Mouse (Mus musculus) lung, postnatal 36 days (tissue): ENCODE measurements around the gene Dcp1b.
A peak's percentile ranks its signal among the peaks of the same experiment; 100 is the strongest.
"Not testable (repeated sequence)": the region's sequence is repeated elsewhere in the genome, so short reads cannot be mapped to it uniquely, and the experiment has no call there.

Source experiments
- DNase-seq: peaks from one replicate; pipeline ENCODE4 v3.0.0; 2022; ENCODE audit warnings: mixed read lengths

Gene Dcp1b

DNA sequence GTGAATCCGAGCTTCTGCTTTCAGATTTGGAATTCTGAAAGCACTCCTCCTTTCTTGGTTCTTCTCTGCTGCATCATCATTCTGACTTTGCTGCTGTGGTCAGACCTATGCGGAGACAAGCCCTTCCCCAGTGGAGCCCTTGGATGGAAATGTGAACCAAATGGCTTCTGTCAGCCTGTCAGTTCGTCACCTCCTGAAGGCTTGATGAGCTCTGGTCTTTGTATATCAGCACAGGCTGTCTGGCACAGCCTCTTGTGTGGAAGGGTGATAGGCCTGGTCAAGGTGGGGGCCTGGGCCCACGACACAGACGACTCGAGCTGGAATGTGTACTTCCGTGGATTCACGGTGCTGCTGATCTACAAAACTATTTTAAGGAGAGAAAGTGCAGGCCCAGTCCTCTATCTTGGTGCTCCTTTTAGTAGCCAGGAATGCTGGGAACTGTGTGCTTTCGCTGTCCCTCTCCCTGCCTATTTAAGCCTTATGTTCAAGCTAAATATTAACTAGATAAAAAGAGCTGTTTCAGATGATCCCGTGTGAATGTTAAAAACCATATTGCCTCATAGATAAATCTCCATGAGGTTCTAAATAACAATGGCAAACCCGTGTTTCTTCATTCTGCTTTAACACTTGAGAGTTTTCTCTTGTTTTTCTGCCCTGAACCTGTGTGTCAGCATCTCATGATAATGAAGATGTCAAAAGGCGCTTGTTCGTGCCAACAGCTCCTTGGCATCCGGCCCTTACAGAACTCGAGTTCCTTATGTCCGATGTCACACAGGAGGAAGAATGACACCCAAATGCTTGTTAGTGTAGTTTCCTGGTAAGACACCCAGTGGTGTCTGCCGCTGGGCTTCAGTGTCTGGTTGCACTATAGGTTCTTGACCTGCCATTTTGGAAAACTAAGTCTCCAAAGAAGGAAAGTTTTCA, 21.6 kb downstream of the Dcp1b start, which contains the start of gene Cacna1c:
TSS of gene Cacna1c (minus strand) at position 37 of the 924 bp plus-strand sequence.
- DNase-seq: peak; percentile 35

DNA sequence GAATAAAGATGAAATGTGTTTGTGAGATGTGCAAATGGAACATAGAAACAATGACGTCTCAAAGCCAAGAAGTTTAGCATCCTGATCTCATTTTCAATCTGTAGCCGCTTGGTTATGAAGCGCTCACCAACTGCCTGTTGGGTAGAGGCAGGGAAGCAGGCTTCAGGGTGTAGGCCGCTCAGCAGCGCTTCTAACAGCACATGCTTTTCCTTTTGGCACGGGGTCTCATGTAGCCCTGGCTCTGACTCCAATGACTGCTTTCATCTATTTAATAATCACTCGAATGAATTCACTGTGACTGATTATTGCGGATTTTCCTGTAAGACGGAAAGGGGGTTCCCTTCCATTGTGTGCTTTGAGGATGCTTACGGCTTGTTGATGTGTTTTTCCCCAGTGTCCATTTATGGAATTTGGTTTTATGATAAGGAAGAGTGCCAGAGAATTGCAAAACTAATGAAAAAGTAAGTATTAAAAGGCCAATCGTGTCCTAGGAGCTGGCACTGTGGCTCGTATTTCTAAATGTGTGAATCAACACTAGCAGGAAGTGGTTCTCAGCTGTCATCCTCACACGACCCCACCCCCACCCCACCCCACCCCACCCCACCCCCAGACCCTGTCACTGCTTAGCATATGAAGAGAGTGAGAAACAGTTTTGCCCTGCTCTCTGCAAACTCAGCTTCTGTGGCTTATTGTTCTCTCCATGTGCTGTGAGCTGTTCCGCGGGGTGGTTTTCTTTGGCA, 23.7 kb downstream of the Dcp1b start:
- peak; percentile 16 for DNase-seq

DNA sequence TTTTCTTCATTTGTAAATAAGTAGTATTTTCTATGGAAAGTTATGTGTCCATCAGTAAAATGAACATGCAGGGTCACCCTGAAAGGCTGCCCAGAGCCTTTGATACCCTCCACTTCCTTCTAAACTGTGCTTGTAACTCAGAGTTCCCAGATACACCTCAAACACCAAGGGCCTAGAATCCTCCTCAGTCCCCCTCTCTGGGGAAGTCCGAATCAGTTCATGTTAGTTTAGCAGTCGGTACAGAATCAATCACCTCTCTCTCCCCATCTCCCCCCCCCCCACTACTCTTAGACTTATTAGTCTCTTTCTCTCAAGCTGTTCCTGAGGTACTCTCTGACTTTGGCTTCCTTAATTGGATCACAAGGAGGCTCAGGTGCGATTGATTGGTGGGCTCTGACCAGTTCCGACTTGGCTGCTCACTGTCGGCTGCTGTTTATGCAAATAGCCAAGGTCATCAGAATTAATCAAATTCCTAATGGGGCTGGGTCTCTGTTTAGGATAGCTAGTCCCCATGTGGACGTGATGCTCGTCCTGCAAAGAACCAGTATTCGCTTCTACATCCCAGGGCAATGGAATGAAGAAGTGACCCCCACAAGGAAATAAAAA, 24.3 kb downstream of the Dcp1b start:
- DNase-seq: no peak

DNA sequence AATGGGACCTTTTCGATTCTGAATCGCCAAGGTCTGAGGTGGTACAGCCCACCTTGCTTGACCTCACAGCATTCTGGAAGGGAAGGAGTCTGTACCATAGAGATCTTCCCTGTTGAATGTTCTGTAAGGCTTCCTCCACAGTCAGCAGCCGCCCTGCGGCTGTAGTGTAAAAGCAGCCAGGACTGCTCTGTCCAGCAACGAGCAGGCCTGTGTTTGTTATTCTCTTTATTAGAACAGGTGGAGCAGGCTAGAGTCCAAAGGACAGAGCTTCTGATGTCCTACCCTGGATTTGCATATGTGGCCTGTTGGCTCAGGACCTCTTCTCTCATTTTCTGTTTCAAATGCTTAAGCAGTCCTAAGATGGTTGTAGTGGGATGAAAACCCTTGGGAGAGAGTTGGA, 25.3 kb downstream of the Dcp1b start:
- DNase-seq: no peak

DNA sequence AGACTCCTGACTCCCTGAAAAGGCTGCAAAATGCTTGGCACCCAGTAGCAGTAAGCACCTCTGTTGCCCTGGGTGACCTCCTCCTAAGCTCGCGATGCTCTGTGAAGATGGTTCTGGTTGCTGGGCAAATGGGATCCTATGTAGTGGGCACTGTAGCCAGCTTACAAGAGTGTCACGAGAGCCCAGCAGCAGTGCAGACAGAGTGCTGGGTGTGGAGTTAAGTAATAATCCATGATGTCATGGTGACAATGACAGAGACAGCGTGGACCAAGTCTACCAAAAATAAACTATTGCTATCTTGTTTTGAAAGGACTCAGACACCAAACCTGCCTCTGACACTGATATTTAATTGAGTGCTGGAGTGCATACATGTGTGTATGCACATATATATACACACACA, 26.5 kb downstream of the Dcp1b start:
- DNase-seq: no peak

DNA sequence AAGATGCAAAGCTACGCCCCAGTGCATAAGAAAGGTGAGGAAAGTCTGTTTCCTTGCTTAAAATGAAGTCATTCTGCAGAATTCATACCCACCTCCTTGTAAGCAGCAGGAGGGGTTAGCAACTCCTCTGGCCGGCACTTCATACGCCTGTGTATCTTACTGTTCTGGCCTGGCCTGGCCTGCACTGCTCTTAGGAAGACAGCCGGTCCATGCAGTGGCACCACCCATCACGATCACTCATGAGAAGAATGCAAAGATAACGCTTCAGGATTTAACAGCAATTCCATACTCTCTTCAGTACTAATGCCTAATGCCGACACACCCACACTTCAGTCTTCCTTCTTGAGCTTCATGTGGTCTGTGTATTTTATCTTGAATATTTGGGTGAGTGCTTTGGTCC, 29.2 kb downstream of the Dcp1b start:
- DNase-seq: no peak

DNA sequence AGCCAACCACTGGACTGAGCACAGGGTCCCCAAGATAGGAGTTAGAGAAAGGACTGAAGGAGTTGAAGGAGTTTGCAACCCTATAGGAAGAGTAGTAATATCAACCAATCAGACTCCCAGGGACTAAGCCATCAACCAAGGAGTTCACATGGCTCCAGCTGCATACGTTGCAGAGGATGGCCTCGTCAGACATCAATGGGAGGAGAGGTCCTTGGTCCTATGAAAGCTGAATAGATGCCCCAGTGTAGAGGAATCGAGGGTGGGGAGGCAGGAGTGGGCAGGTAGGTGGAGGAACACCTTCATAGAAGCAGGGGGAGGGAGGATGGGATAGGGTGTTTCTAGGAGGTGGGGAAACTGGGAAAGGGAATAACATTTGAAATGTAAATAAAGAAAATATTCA, 29.9 kb downstream of the Dcp1b start:
- DNase-seq: no peak

DNA sequence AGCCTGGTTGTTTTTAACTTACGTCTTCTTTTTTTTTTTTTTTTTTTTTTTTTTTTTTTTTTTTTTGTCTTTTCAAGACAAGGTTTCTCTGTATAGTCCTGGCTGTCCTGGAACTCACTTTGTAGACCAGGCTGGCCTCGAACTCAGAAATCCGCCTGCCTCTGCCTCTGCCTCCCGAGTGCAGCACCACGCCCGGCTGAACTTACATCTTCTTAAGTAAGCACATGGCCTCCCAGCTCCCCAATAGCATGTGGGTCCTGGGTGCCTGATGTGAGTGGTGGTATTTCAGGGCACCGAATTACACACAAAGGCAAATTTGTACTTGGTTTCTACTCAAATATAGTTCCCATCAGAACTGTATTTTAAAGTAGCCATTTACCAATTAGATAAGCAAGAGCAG, 31.0 kb downstream of the Dcp1b start:
- DNase-seq: not testable (repeated sequence)

DNA sequence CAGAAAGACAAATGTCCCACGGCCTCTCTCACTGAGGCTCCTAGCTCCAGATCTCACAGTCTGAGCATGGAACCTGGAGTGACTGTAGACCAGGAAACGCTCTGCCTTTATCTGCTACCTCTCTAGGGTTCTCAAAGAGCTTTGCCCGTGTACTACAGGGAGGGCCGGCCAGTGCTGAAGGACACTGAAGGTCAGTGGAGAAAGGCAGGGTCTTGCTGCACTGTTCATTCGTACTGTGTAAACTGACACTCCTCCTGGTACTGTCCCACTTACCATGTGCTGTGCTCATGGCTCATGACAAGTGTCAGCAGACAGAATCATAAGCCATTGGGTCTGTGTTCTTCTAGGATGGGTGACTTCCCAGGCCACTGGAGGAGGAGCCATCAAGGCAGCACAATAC, 38.3 kb downstream of the Dcp1b start:
- no peak for DNase-seq

DNA sequence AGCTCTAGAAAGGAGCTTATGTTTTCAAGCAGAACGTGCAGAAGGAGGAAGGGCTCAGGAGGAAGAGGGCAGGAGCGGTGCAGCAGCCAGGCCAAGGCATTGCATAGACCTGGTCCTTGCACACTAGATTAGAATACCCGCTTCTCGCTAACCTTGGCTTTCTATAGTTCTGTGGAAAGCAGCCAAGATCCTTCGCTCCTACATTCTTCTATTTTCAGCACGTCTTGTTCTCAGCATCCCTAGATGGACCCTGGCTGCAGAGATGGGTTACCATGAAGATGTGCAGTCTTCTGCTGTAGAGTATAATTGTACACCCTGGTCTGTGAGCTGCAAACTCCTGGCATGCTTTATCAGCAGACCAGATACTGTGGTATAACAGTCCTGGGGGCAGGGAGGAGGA, 39.1 kb downstream of the Dcp1b start:
- no peak for DNase-seq

DNA sequence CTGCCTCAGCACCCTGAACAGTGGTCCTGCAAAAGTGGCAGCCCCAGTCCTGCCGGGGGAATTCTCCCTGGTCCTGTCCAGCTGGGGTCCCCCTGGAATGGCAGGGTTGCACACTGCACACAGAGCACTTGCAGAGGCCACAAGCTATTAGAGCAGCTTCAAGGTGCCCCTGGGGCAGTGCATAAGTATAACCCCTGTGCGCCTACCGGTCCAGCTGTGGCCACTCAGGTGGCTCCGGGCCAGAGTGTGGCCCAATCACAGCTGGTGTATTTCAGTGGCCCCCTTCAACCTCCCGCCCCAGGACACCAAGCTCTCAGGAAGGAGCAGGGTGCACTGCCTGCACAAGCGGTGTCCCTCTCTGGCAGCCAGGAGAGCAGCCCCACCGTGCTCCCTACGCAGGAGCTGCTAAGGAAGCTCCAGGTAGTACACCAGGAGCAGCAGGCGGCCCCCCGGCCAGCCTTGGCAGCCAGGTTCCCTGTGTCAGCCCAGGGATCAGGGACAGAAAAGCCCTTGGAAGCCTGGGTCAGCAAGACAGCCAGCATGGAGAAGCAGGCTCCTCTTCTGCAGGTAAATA, 40.1 kb downstream of the Dcp1b start:
- DNase-seq: no peak

DNA sequence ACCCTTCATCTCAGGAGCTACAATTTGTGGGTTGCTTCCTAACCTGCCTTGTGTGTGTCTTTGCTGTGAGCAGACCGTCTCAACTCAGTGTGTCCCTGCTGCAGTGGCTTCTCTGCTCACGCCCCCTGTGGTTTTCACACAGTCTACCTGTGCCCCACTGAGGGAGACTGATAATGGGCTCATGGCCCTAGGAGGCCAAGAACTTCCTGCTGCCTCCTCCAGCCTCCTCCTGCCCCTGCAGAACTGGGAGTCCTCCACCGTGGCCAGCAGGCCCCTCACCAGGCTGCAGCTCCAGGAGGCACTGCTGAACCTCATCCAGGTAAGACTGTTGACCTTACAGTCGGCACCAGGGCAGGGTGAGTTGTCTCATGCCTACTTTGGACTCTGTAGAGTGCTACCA, 42.6 kb downstream of the Dcp1b start:
- DNase-seq: no peak

DNA sequence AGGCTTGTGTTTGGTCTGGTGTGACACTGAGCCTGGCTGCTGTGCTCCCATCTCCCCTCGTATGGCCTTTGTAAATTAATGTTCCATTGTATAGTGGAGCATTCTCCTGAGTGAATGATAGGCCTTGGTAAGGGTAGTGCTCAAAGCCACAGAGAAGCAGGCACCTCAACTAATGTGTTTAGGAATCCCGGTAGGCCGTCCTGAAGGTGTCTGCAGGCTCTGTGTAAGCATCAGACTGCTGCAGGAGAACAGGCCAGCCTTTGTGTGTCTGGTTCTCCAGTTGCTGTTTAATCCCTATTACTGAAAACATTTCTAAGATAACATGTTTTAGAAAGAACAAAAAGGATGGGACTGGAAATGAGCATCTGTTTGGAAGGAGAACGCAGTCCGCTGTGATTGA, 43.5 kb downstream of the Dcp1b start:
- no peak for DNase-seq

DNA sequence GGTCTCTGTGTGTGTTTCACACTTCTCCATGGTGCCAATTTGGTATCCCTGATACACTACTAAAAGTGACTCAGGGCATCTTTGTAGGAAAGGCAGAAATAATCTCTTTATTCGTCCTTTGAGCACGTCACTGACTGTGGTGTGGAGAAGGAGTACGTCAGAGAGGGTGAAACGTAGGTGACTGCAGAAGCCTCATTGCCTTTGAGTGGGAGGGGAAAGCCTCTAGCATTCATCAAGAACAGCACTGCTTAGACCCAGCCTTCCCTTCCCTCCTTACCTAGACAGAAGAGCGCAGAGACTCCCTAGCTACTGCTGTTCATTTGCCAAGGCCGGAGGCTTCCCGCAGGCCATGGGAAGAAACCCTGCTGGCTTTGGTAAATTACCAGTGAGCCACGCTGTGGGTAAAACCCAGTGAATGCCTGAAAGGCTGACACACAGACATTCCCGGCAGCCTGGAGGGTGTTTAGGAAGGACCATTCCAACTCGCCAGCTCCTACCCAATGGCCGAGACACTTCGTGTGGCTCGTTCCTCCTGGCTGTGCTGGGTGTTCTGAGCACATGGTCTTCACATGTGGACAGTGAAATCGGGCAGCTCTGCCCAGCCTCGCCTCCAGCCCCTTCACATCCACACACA, 44.3 kb downstream of the Dcp1b start:
- no peak for DNase-seq

DNA sequence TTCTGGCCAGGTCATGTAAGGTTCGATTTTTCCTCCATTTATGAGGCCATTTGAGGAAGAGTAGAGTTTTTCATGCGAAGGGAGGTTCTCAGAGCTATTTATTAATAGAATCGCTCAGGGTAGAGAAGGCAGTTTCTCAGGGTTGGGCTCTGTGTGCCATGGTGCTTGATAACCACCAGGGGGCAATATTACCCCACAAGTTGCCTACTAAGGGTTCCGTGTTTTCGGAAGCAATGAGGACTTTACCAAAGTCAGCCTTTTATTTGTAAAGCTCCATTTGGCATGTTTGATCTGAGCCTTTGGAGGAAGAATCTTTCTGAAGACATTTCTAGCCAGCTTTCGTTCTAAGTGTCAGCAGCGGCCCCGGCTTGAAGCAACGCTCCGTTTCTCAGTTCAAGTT, 45.2 kb downstream of the Dcp1b start:
- peak; percentile 74 for DNase-seq

DNA sequence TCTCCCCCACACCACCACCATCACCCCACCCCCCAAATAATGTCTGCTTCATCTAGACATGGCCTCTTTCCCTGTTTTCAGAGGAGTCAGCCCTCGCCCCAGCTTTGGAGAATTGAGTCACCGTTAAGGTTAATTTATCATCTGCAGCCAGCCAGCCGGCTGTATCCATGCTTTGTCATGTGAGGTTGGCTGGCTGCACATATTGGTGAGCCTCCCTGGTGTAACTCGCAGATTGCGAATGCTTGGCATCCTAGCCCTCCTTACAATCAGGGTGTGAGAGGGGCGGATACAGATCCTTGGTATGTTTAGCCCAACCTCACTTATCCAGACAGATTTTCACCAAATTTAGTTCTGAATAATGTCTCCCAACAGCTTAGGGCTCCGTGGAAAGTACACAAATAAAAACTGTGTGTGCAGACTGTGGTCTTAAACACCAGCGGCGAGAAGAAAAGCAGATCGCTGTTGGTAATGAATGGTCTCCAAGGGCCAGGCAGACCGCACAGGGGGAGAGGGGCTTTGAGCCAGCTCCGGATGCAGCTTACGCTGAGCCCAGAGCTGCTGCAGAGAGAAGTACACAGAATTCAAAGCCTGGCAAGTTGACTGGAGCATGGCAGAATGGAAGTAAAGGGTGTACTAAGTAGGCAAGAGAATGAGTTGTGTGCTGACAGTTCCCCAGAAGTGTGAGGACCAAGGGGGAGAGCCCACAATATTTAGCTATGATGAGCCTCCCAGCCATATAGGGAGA, 49.6 kb downstream of the Dcp1b start:
- DNase-seq: no peak

DNA sequence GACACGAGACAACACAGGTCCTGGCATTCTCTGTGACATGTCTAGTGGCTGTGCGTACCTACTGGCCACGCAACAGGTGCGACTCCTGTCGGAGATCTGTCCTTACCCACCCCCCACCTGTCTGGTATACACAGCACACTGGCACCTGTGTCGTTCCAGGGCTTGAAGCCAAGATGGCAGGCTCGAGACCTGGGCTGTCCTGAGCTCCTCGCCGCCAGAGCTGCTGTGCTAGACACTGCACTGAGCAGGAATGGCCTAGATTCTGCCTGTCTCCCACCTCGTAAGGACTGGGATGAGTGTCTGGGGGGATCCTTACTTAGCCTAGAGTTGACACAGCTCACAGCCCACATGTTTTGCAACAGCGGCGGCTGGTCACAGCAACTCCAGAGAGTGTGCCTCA, 50.2 kb downstream of the Dcp1b start:
- no peak for DNase-seq

DNA sequence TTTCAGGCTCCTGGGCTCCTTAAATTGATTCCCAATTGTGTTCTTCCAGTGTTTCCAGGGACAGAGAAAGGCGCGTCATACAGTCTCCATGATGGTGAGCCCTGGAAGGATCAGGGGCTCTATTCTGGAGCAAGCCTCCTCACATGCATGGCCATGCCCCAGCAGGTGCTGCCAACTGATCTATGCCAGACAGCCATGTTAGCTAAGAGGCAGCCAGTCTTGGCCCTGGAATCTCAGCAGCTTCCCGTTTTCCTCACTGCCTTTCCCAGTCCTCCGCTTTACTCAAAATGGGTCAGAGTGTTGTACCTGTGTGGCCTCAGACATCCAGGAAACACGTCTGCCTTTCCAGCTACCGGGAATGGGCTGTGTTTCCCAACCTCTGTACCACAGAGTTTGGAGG, 50.7 kb downstream of the Dcp1b start:
- DNase-seq: no peak

DNA sequence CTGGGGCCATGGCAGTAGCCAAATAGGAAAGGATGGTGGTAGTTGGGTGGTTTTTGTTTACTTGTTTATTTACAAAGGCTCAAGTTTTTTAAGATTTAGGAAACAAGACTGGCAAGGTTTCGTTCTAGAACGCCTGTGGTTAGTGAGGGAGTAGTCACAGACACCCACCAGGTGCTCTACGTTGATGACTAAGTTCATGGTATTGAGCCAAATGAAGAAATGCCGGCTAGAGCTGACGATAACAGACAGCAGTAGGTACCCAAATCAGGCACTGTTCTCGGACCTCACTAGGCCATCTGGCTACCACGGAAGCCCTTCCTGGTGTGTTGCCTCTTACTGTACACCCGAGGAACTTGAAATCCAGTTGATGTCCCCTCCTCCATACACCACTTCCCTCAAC, 51.9 kb downstream of the Dcp1b start:
- DNase-seq: no peak

DNA sequence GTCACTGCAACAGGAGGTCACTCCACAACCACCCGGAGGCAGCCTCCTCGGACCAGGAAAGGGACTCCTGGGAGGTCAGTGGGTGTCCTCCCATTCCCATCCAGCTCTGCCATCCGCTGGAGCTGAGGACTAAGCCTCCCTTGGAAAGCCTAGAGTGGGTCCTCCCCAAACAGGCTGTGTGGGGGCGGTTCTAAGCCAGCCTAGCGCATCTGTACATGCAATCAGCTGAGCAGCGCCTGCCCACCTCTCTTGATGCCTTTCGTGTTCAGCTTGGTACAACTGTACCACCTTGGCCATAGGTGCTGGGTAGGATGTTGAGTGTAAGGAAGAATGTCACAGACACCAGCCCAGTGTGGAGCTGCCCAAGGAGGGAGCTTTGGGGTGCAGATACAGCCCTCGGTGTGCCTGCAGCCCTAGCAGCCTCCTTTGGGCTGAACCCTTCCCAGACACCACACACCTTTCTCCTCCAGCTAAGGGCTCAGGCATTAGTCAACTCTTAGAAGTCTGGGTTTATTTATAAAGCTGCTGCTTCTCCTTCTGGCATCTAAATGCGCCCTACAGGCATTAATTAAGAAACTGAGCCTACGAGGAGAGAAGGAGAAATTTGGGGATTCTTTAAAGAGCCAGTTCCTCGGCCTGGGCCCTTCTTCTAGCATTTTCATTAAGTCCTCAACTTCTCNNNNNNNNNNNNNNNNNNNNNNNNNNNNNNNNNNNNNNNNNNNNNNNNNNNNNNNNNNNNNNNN, 54.0 kb downstream of the Dcp1b start:
- no peak for DNase-seq

DNA sequence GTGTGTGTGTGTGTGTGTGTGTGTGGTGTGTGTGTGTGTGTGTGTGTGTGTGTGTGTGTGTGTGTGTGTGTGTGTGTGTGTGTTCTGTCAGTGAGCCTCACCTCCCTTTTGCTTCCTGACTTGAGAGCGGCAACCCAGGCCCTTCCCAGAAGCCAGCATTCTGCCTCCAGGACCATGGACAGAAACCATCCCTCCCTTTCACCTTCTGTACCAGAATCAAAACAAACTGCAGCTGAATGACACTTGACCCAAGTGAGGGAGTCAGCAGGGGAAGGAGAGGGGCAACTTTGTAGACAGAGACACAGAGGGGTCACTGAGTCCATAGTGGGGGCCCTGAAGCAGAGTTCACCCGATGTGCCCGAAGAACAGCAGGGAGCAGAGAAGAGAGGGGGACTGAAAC, 58.0 kb downstream of the Dcp1b start:
- no peak for DNase-seq
